ENCODE assay signal across 8 mouse cellular contexts in genomic region chr5:24750321-24751304, GRCm38 (mm10). TPM values are rescaled to one million over a fixed set of nuclear protein-coding genes. Genes with fewer than 3 reads are reported as not detected.
DNase-seq lines count a peak whose midpoint lies in the region; ATAC-seq lines count a peak whose summit lies in the region.

No protein-coding gene starts in this region.

- H3K9ac ChIP-seq in midbrain, embryonic 12.5 days (replicated peaks): peak overlapping the region; percentile 71

- ATAC-seq in midbrain, embryonic 12.5 days (ENCODE audit: low FRiP score, low read depth): peak; percentile 75

- peak overlapping the region; percentile 66 for H3K4me3 ChIP-seq in embryonic facial prominence, embryonic 10.5 days
- peak overlapping the region; percentile 68 for H3K4me3 ChIP-seq in limb, embryonic 10.5 days
- H3K4me3 ChIP-seq in midbrain, embryonic 12.5 days: peak overlapping the region; percentile 56

- no peaks in the 10 kb centered on the region for H3K36me3 ChIP-seq in embryonic facial prominence, embryonic 10.5 days (replicated peaks)
- no peaks in the 10 kb centered on the region for H3K36me3 ChIP-seq in limb, embryonic 10.5 days
- H3K36me3 ChIP-seq in midbrain, embryonic 12.5 days: no peaks in the 10 kb centered on the region

- H3K27ac ChIP-seq in embryonic facial prominence, embryonic 10.5 days (replicated peaks): peak overlapping the region; percentile 93
- peak overlapping the region; percentile 95 for H3K27ac ChIP-seq in limb, embryonic 10.5 days
- H3K27ac ChIP-seq in midbrain, embryonic 12.5 days (replicated peaks): peak overlapping the region; percentile 56

- WGBS in embryonic facial prominence, embryonic 10.5 days: under 1% methylated on average over 59 of the region's 59 CpGs
- WGBS in limb, embryonic 10.5 days: 1% methylated on average over 59 of the region's 59 CpGs
- WGBS in midbrain, embryonic 12.5 days: 1% methylated on average over 56 of the region's 59 CpGs

- peak; percentile 86 for DNase-seq in 3134 (ENCODE audit: extremely low read depth, insufficient read length, low spot score)
- peak; percentile 94 for DNase-seq in adrenal gland, postnatal 14 days
- DNase-seq in embryonic facial prominence, embryonic 10.5 days (ENCODE audit: low spot score): peak; percentile 97
- peak; percentile 99 for DNase-seq in heart, adult 11 months
- peak; percentile 87 for DNase-seq in kidney, adult 18-20 months
- DNase-seq in limb, embryonic 10.5 days (ENCODE audit: low spot score): peak; percentile 99
- peak; percentile 89 for DNase-seq in skeletal muscle tissue, adult 2 months (ENCODE audit: low read depth, low spot score)

- H3K27me3 ChIP-seq in embryonic facial prominence, embryonic 10.5 days (replicated peaks; ENCODE audit: low read depth, poor library complexity, severe bottlenecking): no peaks in the 10 kb centered on the region
- H3K27me3 ChIP-seq in limb, embryonic 10.5 days (ENCODE audit: low read depth, poor library complexity, severe bottlenecking): no peaks in the 10 kb centered on the region
- peaks cover 21% of the 10 kb centered on the region for H3K27me3 ChIP-seq in midbrain, embryonic 12.5 days

- H3K4me2 ChIP-seq in midbrain, embryonic 12.5 days (replicated peaks): peak overlapping the region; percentile 92

- H3K9me3 ChIP-seq in embryonic facial prominence, embryonic 10.5 days: no peaks in the 10 kb centered on the region
- H3K9me3 ChIP-seq in limb, embryonic 10.5 days (replicated peaks): no peaks in the 10 kb centered on the region
- H3K9me3 ChIP-seq in midbrain, embryonic 12.5 days: no peaks in the 10 kb centered on the region

- peaks cover 77% of the 10 kb centered on the region for H3K4me1 ChIP-seq in embryonic facial prominence, embryonic 10.5 days
- peaks cover 60% of the 10 kb centered on the region for H3K4me1 ChIP-seq in limb, embryonic 10.5 days
- H3K4me1 ChIP-seq in midbrain, embryonic 12.5 days: peaks cover 23% of the 10 kb centered on the region

RNA-seq across cellular contexts. Expression of gene Crygn, which starts 7.2 kb away (rescaled TPM):
- total RNA-seq in adrenal gland, postnatal 14 days (2021): 2.6 and 2.9 TPM in 2 replicates
- polyA plus RNA-seq in embryonic facial prominence, embryonic 10.5 days (2016; fragmentation: Nextera tagmentation; extraction: Ambion mirVana): 0.40 and 1.8 TPM in 2 replicates
- polyA plus RNA-seq in limb, embryonic 10.5 days (2016; fragmentation: Nextera tagmentation; extraction: Ambion mirVana): 0.79 and 1.1 TPM in 2 replicates
- not detected in 2 replicates for polyA plus RNA-seq in midbrain, embryonic 12.5 days (2016; fragmentation: Nextera tagmentation; extraction: Ambion mirVana)

RNA-seq across cellular contexts. Expression of gene Wdr86, which starts 20.1 kb away (rescaled TPM):
- 1.9 and 2.6 TPM in 2 replicates for total RNA-seq in adrenal gland, postnatal 14 days (2021)
- 51.1 and 58.6 TPM in 2 replicates for polyA plus RNA-seq in embryonic facial prominence, embryonic 10.5 days (2016; fragmentation: Nextera tagmentation; extraction: Ambion mirVana)
- 28.7 and 41.7 TPM in 2 replicates for polyA plus RNA-seq in limb, embryonic 10.5 days (2016; fragmentation: Nextera tagmentation; extraction: Ambion mirVana)
- 8.1 and 11.7 TPM in 2 replicates for polyA plus RNA-seq in midbrain, embryonic 12.5 days (2016; fragmentation: Nextera tagmentation; extraction: Ambion mirVana)

Comparison
In these comparisons a context has a peak if more than half of its experiments do, and no peak if none do; other contexts are left out.
1. Peak in every context shown above with its lines: DNase-seq, ATAC-seq, H3K4me3 ChIP-seq and H3K27ac ChIP-seq.